Mouse (Mus musculus): Measurements from ENCODE around the gene 4930435E12Rik. TPM values are rescaled to one million over a fixed set of nuclear protein-coding genes. Genes with fewer than 3 reads are reported as not detected.
"Not testable (repeated sequence)": the region's sequence is repeated elsewhere in the genome, so short reads cannot be mapped to it uniquely, and the experiment has no call there.

The 4930435E12Rik gene
- total RNA-seq (2021), result not detected
- long read RNA-seq, experiment 1, result 0 reads
- long read RNA-seq, experiment 2, result 0 reads

GRCm38 (mm10) chr16:38828649-38829048 lies at the start of gene 4930435E12Rik:
Gene 4930435E12Rik (minus strand): TSS chr16:38828749.
- DNase-seq (ENCODE audit: low spot score in 2 of 2), result no peak
- intact Hi-C loops (cut with DNase I), result no loop called here

DNA sequence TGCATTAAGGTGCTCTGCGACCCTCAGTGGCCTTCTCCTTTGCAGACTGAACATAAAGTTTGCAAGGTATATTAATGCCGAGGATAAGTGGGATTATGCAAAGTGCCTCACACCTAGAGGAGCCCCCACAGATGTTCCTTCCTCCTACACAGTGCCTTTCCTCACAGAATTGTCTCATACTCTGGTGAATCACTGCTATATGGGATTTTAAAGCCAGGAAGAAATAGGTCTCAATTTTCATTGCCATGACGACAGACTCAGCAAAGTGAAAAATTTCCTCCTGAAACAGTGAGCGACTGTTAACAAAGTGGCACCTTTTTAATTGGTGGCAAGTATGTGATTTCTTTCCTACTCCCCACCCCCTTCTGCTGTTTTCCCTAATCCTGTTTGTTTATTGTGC lies 45.9 kb upstream of the 4930435E12Rik start:
- DNase-seq (ENCODE audit: low spot score in 2 of 2), result peak; percentile 52 to 84
- intact Hi-C loops (cut with DNase I), result no loop called here

GRCm38 (mm10) chr16:38873231-38873630 lies 44.7 kb upstream of the 4930435E12Rik start:
- peak in 1 of 2 experiments; percentile 25 for DNase-seq (ENCODE audit: low spot score in 2 of 2)
- intact Hi-C loops (cut with DNase I), result no loop called here

- intact Hi-C loops (cut with DNase I), result loop anchor here (5.0 kb wide), 1 partner anchor 38 kb away; no protein-coding TSS in a partner anchor
- DNase-seq (ENCODE audit: low spot score in 2 of 2), result no peak
Measured at GRCm38 (mm10) chr16:38864358-38864757, 35.8 kb upstream of the 4930435E12Rik start.

GRCm38 (mm10) chr16:38860548-38860947 lies 32.0 kb upstream of the 4930435E12Rik start:
- intact Hi-C loops (cut with DNase I), result loop anchor here (5.0 kb wide), 1 partner anchor 42 kb away; no protein-coding TSS in a partner anchor
- no peak for DNase-seq (ENCODE audit: low spot score in 2 of 2)

DNA sequence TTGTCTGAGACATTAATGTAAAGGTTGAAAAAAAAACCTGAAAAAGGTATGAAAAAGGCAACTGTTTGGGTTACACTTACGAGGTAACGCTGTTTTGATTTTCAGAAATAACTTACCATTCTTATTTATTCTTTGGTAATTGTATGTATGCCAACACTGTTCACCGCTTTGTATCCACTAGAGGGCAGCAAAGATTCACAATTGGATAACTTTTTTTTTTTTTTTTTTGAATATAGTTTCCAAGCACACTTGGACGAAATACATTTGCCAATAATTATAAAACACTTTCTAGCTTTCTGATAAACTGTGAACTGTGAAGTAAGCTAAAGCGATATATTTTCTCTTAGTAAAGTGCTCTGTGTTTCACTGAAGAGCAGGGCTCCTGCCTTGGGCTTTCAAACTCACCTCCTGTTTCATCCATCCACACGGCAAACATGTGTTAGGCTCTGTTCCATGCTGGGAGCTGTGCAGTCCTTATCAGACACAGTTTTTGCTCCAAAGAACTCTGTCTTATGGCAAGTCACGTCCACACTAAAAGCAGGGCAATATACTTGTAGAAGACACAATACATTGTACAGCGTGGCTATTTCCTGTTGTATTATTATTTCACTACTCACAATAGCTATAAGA lies 29.7 kb upstream of the 4930435E12Rik start:
- peak in 1 of 2 experiments; percentile 49 for DNase-seq (ENCODE audit: low spot score in 2 of 2)
- intact Hi-C loops (cut with DNase I), result loop anchor here (1.0 kb wide), 1 partner anchor 193 kb away; no protein-coding TSS in a partner anchor

DNA sequence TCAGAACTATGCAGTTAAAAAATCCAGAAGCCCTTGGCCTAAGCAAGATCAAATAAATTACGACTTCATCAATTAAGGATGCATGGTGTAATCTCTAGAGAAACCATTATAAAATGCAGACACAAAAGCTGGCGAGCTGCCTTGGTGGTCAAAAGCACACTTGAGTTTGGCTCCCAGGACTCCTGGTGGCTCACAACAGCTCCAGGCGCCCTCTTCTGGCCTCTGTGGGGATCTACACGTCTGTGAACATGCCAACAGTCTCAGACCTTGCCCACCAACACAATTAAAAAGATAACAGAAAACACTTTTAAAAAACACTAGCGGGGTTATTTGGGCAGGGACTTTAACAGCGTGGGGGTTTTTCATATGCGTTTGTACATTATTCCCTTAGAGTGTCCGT lies 16.0 kb downstream of the 4930435E12Rik start:
- DNase-seq (ENCODE audit: low spot score in 2 of 2), result peak; percentile 77 to 83
- intact Hi-C loops (cut with DNase I), result loop anchor here (10.0 kb wide), 3 partner anchors 68 to 278 kb away; partner anchors contain the start of gene B4galt4

GRCm38 (mm10) chr16:38810196-38810595 lies 18.4 kb downstream of the 4930435E12Rik start:
- intact Hi-C loops (cut with DNase I), result loop anchor here (10.0 kb wide), 3 partner anchors 65 to 275 kb away; partner anchors contain the start of gene B4galt4

DNA sequence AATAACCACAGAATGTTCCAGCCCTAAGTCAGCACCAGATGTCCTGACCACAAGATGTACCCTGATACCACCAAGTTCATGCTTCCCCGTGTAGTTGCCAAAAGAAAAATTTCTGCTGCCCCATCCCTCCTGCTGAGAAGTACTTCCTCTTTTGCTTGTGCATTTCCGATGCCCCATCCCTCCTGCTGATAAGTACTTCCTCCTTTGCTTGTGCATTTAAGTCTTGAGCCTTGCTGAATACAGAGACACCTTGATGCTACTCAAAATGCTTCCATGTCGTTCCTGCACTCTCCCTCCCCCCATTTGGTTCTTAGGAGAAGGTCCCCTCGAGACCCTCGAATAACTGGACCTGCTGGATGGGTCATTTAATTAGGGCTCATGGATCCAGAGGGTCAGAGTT lies 20.8 kb downstream of the 4930435E12Rik start:
- DNase-seq (ENCODE audit: low spot score in 2 of 2); intact Hi-C loops (cut with DNase I): not testable (repeated sequence)

More at GRCm38 (mm10) chr16:38810196-38810595, 18.4 kb downstream of the 4930435E12Rik start:
- DNase-seq (ENCODE audit: low spot score in 2 of 2), result no peak

DNA sequence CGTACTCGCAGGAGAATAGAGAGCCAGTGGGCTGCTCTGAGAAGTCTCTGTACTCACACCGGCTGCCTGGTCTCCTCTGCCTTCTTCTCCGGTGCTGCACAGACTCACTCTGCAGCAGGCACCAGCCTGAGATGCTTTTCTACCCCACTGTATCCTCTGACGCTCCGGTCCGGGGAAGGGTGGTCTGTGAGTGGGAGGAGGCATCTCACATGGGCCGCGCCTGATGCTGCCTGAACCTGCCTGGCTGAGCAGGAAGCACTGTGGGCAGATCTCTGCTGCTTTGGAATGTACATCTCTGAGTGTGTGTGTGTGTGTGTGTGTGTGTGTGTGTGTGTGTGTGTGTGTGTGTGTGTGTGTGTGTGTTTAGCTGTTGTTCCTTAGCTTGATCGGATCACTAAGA lies 28.5 kb downstream of the 4930435E12Rik start, which contains the start of gene Upk1b:
Upk1b (minus strand) TSS at position 238 of the 400 bp plus-strand sequence.
- intact Hi-C loops (cut with DNase I), result no loop called here
- no peak for DNase-seq (ENCODE audit: low spot score in 2 of 2)

GRCm38 (mm10) chr16:38798957-38799450 lies 29.5 kb downstream of the 4930435E12Rik start:
- intact Hi-C loops (cut with DNase I), result no loop called here
- DNase-seq (ENCODE audit: low spot score in 2 of 2), result no peak

DNA sequence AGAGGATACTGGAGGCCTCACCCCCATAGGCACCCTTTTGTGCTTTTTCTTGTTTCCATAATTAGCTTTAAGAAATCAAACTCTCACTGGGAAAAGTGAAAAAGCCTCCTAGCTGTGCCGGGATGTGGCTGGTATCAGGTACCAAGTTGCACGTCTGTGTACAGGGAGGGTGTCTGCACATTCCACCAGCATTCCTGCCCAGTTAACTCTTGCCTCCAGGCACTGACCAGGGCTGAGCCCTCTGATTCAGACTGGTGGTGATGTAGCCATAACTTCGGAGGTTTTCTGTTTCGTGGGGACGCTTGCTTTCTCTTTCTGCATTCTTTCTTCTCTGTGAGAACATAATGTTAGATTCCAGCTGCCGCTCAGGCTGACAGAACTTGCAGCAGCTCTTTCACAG lies 35.4 kb downstream of the 4930435E12Rik start:
- DNase-seq (ENCODE audit: low spot score in 2 of 2), result no peak
- intact Hi-C loops (cut with DNase I), result no loop called here

GRCm38 (mm10) chr16:38789966-38790365 lies 38.6 kb downstream of the 4930435E12Rik start:
- DNase-seq (ENCODE audit: low spot score in 2 of 2), result no peak
- intact Hi-C loops (cut with DNase I), result no loop called here

DNA sequence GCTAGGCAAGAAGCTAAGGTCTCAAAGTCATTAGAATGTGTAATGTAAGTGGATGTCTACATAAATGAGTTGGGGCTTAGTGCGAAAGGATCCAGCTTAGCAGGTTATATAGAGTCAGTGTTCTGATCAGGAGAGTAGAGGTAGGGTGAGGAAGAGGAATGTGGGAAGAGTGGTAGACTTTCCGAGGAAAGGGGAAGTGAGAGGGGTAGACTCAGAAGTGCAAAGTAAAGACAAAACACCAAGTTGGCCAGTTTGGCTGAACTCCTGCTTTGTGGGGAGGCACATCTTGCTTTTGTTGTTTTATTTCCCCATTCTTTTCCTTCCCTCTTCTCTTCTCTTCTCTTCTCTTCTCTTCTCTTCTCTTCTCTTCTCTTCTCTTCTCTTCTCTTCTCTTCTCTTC lies 39.5 kb downstream of the 4930435E12Rik start:
- intact Hi-C loops (cut with DNase I), result no loop called here
- DNase-seq (ENCODE audit: low spot score in 2 of 2), result no peak

- DNase-seq (ENCODE audit: low spot score in 2 of 2), result no peak
- intact Hi-C loops (cut with DNase I), result no loop called here
Measured at GRCm38 (mm10) chr16:38785301-38785700, 43.2 kb downstream of the 4930435E12Rik start.

GRCm38 (mm10) chr16:38782524-38783067 lies 46.0 kb downstream of the 4930435E12Rik start:
- intact Hi-C loops (cut with DNase I), result no loop called here
- DNase-seq (ENCODE audit: low spot score in 2 of 2), result no peak

DNA sequence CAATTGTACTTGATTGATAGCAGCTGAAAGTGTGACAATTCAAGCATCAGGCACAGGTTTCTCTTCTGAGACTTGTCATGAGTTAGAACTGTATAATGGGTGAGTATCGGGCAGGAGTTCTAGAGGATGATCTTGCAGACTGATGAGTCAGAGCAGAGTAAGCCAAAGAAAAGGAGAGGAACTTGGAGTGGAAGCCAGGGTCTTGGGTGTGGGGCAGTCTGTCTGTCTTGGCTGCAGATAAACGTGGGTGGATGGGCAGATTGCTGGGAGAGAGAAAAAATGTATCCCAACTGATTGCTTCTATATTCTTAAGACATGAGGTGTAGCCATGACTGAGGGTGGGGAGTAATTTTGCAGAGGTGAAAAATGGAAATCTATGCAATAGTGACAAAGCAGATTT lies 46.6 kb downstream of the 4930435E12Rik start:
- intact Hi-C loops (cut with DNase I), result no loop called here
- no peak for DNase-seq (ENCODE audit: low spot score in 2 of 2)

- intact Hi-C loops (cut with DNase I), result no loop called here
- DNase-seq (ENCODE audit: low spot score in 2 of 2), result no peak
Measured at GRCm38 (mm10) chr16:38780960-38781572, 47.5 kb downstream of the 4930435E12Rik start.

GRCm38 (mm10) chr16:38776342-38776741 lies 52.2 kb downstream of the 4930435E12Rik start:
- intact Hi-C loops (cut with DNase I), result no loop called here
- DNase-seq (ENCODE audit: low spot score in 2 of 2), result no peak

Measured in left cerebral cortex, postnatal 14 days (tissue).